Mouse (Mus musculus): ENCODE measurements around the gene Smad3.

Gene Smad3

DNA sequence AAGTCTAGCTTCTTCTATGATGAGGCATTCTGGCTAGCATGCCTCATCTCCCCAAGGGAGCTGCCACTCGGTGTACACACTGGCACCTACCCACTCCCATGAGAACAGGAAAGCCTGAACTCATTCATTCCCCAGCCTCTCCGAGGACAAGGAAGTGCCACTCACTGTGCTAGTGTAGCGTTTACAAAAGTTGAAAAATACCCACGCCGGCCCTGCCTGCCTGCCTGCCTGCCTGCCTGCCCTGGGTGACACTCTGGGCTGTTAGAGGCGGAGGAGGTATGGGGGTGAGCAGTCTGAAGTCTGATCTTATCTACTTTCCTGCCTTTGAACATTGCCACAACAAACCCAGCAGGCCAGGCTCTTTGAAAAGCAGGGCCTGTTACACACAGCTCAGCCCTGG lies 37.1 kb downstream of the Smad3 start:
- DNase-seq (ENCODE audit: low spot score): no peak

GRCm38 (mm10) chr9:63719770-63720440 lies 37.9 kb downstream of the Smad3 start:
- no peak for DNase-seq (ENCODE audit: low spot score)

GRCm38 (mm10) chr9:63718735-63719358 lies 38.9 kb downstream of the Smad3 start:
- no peak for DNase-seq (ENCODE audit: low spot score)

DNA sequence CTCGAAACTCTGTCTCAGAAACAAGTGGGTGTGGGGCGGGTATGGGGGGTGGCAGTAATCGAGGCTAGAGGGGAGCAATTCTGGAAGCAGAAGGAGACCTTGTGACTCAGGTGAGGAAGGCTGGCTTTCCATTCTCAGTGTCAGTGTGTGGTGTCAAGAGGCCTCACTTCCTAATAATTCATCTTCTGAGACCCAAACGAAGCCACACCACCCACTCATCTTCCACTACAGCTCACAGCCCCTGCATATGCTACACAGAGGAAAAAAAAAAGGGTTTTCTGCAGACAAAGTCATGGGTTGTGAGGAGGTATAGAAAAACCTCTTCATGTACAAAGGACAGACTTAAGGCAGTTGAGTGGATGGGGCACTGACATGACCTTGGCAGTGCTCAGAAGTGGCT lies 39.6 kb downstream of the Smad3 start:
- no peak for DNase-seq (ENCODE audit: low spot score)

- DNase-seq (ENCODE audit: low spot score): no peak
These were observed 40.3 kb downstream of the Smad3 start for GRCm38 (mm10) chr9:63717474-63718005.

GRCm38 (mm10) chr9:63716150-63717138 lies 41.4 kb downstream of the Smad3 start:
- peak; percentile 87 for DNase-seq (ENCODE audit: low spot score)

- no peak for DNase-seq (ENCODE audit: low spot score)
These were observed 43.2 kb downstream of the Smad3 start for GRCm38 (mm10) chr9:63714572-63714971.

- DNase-seq (ENCODE audit: low spot score): no peak
These were observed 45.0 kb downstream of the Smad3 start for GRCm38 (mm10) chr9:63712838-63713237.

GRCm38 (mm10) chr9:63711580-63712230 lies 46.1 kb downstream of the Smad3 start:
- no peak for DNase-seq (ENCODE audit: low spot score)

DNA sequence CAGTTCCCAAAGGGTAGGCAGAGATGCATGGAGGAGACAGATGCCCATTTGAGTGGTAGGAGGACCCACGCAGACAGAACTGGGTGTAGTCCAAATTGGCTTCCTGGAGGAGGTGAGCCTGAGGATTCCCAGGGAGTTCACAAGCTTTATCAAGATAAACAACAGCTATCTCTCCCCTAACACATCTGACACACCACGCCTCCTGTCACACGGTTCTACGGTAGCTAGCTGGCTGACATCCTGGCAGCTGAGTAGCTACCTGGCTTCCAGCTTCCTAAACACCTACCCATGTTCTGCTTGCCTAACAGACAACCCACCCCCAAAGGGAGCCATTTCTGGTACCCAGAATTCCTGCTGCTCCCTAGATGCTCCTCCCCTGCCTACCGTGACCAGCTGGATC lies 47.9 kb downstream of the Smad3 start:
- no peak for DNase-seq (ENCODE audit: low spot score)

- DNase-seq (ENCODE audit: low spot score): no peak
These were observed 48.5 kb downstream of the Smad3 start for GRCm38 (mm10) chr9:63709266-63709665.

- no peak for DNase-seq (ENCODE audit: low spot score)
These were observed 49.8 kb downstream of the Smad3 start for GRCm38 (mm10) chr9:63707816-63708588.

- DNase-seq (ENCODE audit: low spot score): no peak
These were observed 51.6 kb downstream of the Smad3 start for GRCm38 (mm10) chr9:63706152-63706733.

DNA sequence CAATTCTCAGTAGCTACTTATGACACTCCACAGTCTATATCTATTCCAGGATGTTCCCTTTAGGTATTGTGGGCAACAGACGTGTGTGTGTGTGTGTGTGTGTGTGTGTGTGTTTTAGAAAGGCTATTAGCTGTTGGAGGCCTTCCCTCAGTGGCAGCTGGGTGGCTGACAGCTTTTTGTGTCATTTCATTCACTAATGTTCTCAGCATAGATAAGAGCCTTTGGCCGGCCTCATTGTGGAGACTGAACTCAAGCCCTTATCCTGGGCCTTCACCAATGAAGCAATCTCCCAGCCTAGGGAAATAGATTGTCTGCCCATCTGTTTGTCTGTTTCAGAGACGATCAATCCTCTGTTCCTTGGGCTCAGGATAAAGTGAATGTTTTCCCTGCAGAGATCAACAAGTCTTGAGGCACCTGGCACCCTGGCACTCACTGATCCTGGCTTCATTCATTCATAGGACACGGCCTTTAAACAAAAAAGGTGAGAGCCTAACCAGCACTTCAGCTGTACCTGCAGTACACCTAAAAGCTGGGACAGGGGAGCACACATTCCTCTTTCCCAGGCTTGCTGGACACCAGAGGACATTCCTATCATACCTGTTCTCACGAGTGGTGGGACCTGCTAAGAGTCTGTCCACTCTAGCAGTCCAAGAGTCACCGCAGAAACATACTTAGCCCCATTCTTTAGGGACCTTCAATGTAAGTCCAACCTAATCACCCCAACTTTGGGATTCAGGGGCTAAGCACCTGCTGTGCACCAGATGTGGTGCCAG lies 52.6 kb downstream of the Smad3 start:
- no peak for DNase-seq (ENCODE audit: low spot score)

DNA sequence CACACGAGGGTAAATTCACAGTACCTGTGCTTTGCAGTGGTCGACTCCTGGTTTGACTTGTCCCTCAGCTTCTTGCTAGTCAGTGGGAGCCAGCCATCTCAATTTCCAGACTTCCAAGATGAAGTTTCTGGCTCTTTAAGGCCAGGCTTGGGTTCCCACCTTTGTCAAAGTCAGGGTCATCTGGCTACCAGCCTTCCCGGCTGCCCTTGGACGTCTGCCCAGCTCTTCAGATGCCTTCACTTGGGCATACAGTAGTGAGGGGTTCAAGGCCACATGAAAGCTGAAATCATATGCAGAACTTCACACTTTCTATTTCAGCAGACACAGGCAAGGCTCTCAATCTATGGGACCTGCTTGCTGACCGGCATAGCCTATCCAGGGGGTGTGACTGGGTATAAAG lies 53.7 kb downstream of the Smad3 start:
- no peak for DNase-seq (ENCODE audit: low spot score)

DNA sequence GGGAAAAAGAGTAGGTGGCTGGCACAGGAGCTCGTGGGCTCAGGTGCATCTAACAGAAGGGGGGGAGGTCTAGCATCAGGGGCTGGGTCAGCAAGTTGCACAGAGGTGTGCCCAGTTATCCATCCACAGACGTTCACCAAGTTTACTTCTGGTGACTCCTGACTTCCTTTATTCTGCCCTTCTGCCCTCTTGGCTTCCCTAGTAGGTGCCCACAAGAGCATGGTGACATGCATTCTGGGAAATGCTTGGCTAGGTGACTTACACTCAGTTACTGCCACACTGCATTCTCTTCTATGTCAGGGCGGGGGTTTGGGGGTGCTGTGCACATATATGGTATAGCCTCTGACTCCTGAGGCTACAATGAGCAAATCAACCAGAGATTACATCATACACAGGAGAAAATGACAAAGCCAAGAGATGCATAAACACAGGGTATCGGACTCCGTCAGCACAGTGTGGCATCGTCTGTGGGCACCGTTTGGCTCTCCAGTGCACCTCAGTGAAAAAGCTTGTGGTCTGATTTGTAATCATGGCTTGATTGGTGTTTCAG lies 54.5 kb downstream of the Smad3 start:
- no peak for DNase-seq (ENCODE audit: low spot score)

DNA sequence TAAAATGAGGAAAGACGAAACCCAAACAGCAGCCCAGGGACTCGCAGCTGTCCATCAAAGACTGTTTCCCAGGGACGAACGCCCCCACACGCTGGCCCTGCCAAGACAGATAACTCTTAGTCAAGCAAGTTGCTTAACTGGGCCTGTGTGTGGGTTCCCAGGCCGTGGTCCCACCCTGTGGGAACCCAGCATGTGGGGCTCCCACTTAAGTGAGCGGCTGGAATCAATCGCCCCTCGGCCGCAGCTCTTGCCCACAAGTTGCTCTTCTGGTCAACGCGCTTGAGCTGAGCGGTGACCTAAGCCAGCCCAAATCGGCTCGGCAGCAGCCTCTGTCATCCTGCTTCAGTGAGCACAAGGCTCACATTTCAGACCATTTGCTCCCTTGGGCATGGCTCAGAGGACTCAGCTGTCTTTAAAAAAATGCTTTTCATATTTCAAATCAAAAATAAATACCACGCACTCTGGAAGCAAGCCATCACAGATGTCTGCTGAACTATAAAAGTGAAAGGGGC lies 55.2 kb downstream of the Smad3 start:
- no peak for DNase-seq (ENCODE audit: low spot score)

GRCm38 (mm10) chr9:63701957-63702309 lies 55.9 kb downstream of the Smad3 start:
- DNase-seq (ENCODE audit: low spot score): no peak

DNA sequence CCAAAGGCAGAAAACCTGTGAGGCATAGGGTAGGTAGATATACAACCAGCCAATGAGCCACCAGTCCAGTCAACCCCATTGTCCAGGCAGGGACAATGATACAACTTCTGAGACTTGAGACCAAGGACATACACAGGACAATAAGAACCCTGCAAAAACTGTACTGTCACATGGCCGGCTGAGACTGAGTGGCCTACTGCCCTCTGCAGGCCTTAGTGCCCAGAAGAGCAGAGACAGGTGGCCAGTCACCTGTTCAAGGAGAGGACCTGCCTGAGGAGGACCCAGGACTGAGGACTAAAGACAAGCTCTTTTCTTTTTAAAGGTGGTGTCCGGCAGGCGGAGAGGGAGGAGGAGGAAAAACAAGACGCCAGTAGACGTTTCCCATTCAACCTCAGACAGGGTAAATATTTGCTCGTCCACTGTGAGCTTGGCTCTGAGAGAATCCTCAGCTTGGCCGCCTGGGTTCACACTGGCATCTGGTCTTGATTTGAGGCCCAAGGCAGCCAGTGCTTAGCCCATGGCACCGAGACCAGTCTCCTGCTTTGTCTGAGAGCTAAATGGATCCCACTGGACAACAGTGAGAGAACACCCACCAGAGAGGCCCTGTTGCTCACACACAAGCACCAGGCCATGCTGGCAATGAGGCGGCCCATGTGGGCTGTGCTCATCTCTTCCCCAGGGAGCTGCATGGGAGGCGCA lies 56.4 kb downstream of the Smad3 start:
- no peak for DNase-seq (ENCODE audit: low spot score)

Measured in yolk sac, embryonic 10.5 days (tissue).